Mouse (Mus musculus) lung, adult 2 months (tissue): ENCODE results near the gene Uvssa. TPM values are rescaled to one million over a fixed set of nuclear protein-coding genes. Genes with fewer than 3 reads are reported as not detected.

Source experiments
- DNase-seq: peaks from one replicate; pipeline ENCODE4 v3.0.0; 2022
- H3K4me1 ChIP-seq: fragments of 200-500 bp; 2 replicates; pipeline ENCODE4 v1.6.1; 2011; ENCODE audit warnings: low read length; ENCODE audit not compliant: control insufficient read depth, insufficient read depth
- H3K4me3 ChIP-seq: fragments of 200-500 bp; replicated peaks from 2 replicates; pipeline ENCODE3; 2011; ENCODE audit warnings: low read depth, mild to moderate bottlenecking, control low read depth, low read length; ENCODE audit errors: extremely low read depth
- CTCF ChIP-seq: fragments of 200-500 bp; IDR thresholded peaks from 2 replicates; pipeline ENCODE4 v1.5.1; 2011; ENCODE audit warnings: mild to moderate bottlenecking, low read length, control low read depth; ENCODE audit not compliant: insufficient read depth
- POLR2A ChIP-seq: fragments of 200-500 bp; IDR thresholded peaks from 2 replicates; pipeline ENCODE4 v1.6.1; 2011; ENCODE audit warnings: low read depth, mild to moderate bottlenecking, control low read depth, low read length, borderline replicate concordance; ENCODE audit errors: extremely low read depth
- WGBS: fragments of 180-500 bp; shearing (Covaris S2); methylation state at CpG from one replicate; pipeline ENCODE4 v1.1.7; 2018; 5-methylcytosine and 5-hydroxymethylcytosine counted together
- polyA plus RNA-seq: library from polyadenylated mRNA; depleted of rRNA; stranded (reverse); fragments of >200 nt; gene quantifications from 2 replicates; pipeline ENCODE4 v1.2.3, GENCODE M21; 2012

Uvssa gene
- polyA plus RNA-seq, 1 experiment: 5.9 TPM

- no peak for TF ChIP-seq CTCF
- TF ChIP-seq POLR2A: no peak
Measured at GRCm38 (mm10) chr5:33344070-33344469, 34.3 kb upstream of the Uvssa start.

GRCm38 (mm10) chr5:33347620-33348019, 30.7 kb upstream of the Uvssa start:
- no peak overlapping the region for H3K4me3 ChIP-seq
- no peak for DNase-seq
- 53% methylated on average over 3 of the region's 3 CpGs for WGBS
- H3K4me1 ChIP-seq: peaks cover 32% of the 10 kb centered on the region
- no peak for TF ChIP-seq POLR2A
- no peak for TF ChIP-seq CTCF

More at GRCm38 (mm10) chr5:33344070-33344469, 34.3 kb upstream of the Uvssa start:
- Histone ChIP-seq H3K4me1 (peaks cover 33% of the 10 kb centered on the region), H3K4me3 (no peak overlapping the region)
- DNase-seq: no peak
- 75% methylated on average over 3 of the region's 3 CpGs for WGBS

DNA sequence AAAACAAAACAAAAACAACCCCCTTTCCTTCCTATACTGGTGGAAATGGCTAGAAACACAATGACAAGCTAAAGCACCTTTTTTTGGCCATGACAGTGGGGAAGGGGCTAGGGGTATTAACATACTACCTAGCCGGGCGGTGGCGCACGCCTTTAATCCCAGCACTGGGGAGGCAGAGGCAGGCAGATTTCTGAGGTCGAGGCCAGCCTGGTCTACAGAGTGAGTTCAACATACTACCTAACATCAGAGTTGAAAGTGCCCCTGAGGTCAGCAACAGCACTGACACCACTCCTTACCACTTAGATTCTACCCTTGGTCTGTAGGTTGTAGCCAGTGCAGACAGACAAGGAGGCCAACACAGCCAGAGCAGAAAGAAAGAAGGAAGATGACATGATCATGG, 29.1 kb upstream of the Uvssa start:
- H3K4me3 ChIP-seq: no peak overlapping the region
- TF ChIP-seq POLR2A: no peak
- TF ChIP-seq CTCF: no peak
- no peak for DNase-seq
- WGBS: 93% methylated on average over 5 of the region's 5 CpGs
- H3K4me1 ChIP-seq: peaks cover 20% of the 10 kb centered on the region

- no peak for TF ChIP-seq POLR2A
- TF ChIP-seq CTCF: no peak
- no peak overlapping the region for H3K4me3 ChIP-seq
- DNase-seq: no peak
- WGBS: 33% methylated on average over 4 of the region's 4 CpGs
- peaks cover 17% of the 10 kb centered on the region for H3K4me1 ChIP-seq
Measured at GRCm38 (mm10) chr5:33349706-33350105, 28.6 kb upstream of the Uvssa start.

DNA sequence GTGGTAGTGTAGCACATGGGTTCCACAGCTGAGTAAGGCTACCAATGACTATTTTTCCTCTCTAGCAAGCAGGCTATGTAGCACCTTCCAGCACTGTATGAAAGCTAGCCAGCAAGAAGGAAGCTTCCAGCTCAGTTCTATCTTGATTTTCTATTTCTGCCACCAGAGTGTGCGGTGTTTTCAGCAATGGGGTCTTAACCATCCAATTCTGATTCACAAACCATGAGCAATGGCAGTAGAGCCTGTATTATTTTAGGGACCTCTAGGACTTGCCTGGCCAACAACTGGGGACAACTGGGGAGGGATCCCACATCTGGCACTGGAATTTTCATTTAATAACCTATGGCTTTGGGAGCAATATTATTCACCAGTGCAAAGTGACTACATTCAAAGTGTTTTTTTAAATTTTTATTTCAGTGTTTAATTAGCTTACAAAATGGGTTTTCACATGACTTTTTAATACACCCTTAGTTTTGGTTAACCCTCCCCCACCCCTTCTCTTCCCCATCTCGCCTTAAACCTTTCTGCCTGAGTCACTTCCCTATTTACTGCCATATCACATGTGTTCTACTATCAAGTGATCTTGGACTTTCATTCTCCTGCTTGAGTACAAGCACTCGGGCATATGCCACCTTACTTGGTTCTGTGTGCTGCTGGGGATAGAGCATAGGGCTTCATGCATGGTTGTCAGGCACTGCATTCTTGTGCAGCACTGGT, 26.6 kb upstream of the Uvssa start:
- Histone ChIP-seq H3K4me3 (no peak overlapping the region), H3K4me1 (peaks cover 15% of the 10 kb centered on the region)
- no peak for TF ChIP-seq POLR2A
- WGBS: 56% methylated on average over 3 of the region's 3 CpGs
- DNase-seq: no peak

GRCm38 (mm10) chr5:33352273-33352645, 26.1 kb upstream of the Uvssa start:
- DNase-seq: no peak
- Histone ChIP-seq H3K4me3 (no peak overlapping the region), H3K4me1 (peaks cover 17% of the 10 kb centered on the region)
- WGBS: 51% methylated on average over 8 of the region's 8 CpGs
- TF ChIP-seq CTCF (no peak), POLR2A (no peak)

GRCm38 (mm10) chr5:33353011-33353410, 25.3 kb upstream of the Uvssa start:
- H3K4me1 ChIP-seq: peaks cover 18% of the 10 kb centered on the region
- DNase-seq: no peak
- H3K4me3 ChIP-seq: no peak overlapping the region
- WGBS: 59% methylated on average over 3 of the region's 3 CpGs
- TF ChIP-seq POLR2A (no peak), CTCF (no peak)

DNA sequence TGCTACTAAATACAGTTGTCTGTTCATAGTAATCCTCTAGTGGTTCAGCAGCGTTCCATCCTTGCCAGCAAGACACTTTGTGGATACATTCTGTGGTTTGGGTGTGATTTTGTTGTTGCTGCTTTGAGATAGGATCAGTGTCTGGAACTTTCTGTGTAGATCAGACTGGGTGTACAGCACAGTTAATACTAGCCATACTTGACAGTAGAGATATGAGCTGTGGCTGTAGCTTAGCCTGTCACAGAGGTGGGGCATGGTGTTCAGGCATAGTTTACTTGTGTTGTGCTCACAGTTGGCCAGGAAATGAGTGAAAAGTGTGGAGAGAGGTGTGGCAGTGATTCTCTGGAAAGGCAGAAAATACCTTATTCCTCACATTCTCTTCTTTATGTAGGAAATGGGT, 20.9 kb upstream of the Uvssa start:
- DNase-seq: no peak
- H3K4me3 ChIP-seq: no peak overlapping the region
- H3K4me1 ChIP-seq: peaks cover 10% of the 10 kb centered on the region
- TF ChIP-seq POLR2A: no peak
- no peak for TF ChIP-seq CTCF
- WGBS: 75% methylated on average over 1 of the region's 1 CpGs

DNA sequence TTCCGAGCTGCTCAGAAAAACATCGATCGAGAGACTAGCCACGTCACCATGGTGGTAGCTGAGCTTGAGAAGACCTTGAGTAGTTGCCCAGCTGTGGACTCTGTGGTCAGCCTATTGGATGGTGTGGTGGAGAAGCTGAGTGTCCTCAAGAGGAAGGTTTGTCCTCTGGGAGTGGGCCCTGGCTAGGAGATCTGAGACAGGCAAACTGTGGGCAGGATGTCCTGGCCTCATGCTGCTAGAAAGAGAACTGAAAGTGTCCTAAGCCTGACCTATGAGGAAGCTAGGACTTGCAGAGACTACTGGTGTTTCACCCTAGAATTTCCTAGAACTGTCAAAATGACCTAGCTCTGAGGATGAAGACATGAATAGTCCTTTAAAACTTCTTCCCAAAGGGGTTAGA, 19.9 kb upstream of the Uvssa start:
- DNase-seq: no peak
- TF ChIP-seq POLR2A (no peak), CTCF (no peak)
- peaks cover 10% of the 10 kb centered on the region for H3K4me1 ChIP-seq
- 82% methylated on average over 4 of the region's 4 CpGs for WGBS
- H3K4me3 ChIP-seq: no peak overlapping the region

- TF ChIP-seq POLR2A: no peak
- no peak for TF ChIP-seq CTCF
- no peak for DNase-seq
- 93% methylated on average over 5 of the region's 5 CpGs for whole genome bisulfite sequencing
- Histone ChIP-seq H3K4me3 (no peak overlapping the region), H3K4me1 (no peaks in the 10 kb centered on the region)
Measured at GRCm38 (mm10) chr5:33363263-33363662, 15.1 kb upstream of the Uvssa start.

DNA sequence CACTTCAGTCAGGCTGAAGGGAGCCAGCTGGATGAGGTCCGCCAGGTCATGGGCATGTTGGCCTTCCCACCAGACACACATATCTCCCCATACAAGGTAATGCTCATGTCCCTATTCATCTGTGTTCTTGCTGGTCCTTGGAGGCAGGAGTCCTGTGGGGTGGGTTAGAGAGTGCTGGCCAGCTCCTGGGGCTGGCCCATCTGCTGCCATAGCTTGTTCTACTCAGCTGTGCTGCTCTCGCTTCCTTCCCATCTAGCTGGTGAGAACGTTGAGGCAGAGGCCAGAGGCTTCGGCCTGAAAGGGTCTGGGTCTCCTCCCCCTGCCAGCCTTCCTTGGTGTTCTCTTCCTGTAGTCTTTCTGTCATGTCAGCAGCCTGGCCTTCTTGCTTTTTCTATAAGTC, 9.7 kb upstream of the Uvssa start:
- TF ChIP-seq CTCF (no peak), POLR2A (no peak)
- no peak for DNase-seq
- Histone ChIP-seq H3K4me1 (no peaks in the 10 kb centered on the region), H3K4me3 (no peak overlapping the region)
- WGBS: 89% methylated on average over 4 of the region's 4 CpGs
